Mouse (Mus musculus) regulatory T cell (primary cell): ENCODE data around the gene Jtb.

Experiments
- in situ Hi-C: fragments of 300-600 bp; cut with MboI, MseI; formaldehyde crosslinking; loops from one replicate; pipeline ENCODE4 v1.15.1; 2025; ENCODE audit warnings: high pct_unique_total_duplicates

Jtb gene

DNA sequence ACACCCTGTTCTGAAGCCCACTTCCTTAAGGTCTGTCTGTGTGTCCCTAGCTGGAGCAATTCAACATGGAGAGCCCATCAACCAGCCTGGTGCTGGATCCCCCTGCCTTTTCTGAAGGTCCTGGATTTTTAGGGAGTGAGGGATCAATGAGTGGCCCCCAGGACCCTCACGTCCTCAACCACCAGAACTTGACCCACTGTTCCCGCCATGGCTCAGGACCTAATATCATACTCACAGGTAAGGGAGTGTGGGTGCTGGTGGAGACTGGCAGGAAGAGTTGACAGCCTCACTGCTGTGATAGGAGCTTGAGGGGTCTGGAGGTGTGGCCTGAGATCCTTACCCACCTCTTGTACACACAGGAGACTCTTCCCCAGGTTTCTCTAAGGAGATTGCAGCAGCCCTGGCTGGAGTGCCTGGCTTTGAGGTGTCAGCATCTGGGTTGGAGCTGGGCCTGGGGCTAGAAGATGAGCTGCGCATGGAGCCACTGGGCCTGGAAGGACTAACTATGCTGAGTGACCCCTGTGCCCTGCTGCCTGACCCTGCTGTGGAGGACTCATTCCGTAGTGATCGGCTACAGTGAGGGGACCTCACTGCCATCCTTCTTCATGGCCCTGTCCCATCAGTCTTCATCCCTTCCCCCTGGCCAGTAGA is 31.8 kb downstream of the Jtb start:
- in situ Hi-C loops, result loop anchor here (5.0 kb wide), 1 partner anchor 41 kb away; no protein-coding TSS in a partner anchor

DNA sequence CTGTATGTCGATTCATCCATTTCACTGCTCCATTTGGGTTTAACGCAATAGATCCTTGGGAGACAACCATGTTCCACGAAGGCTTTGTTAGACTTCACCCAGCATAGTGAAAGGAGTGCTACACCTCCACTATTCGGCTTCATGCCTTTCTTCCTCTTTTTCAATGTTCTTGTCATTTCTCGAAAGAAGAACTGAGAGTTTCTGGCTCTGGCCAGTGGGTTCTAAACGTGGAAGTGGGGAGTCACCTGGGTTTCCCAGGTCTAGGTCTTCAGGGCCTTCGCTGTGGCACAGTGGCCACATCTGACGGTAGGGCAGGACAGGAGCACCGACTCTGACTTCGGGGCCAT is 33.3 kb downstream of the Jtb start:
- in situ Hi-C loops, result loop anchor here (5.0 kb wide), 1 partner anchor 42 kb away; no protein-coding TSS in a partner anchor

GRCm38 (mm10) chr3:90265034-90265931 is 33.9 kb downstream of the Jtb start, which contains the start of gene Dennd4b:
Gene Dennd4b (plus strand): TSS chr3:90265185.
- in situ Hi-C loops, result no loop called here

- in situ Hi-C loops, result no loop called here
These were observed 34.7 kb downstream of the Jtb start for GRCm38 (mm10) chr3:90265932-90266741.

GRCm38 (mm10) chr3:90266901-90267775 is 35.7 kb downstream of the Jtb start:
- in situ Hi-C loops, result no loop called here

GRCm38 (mm10) chr3:90268190-90268589 is 36.8 kb downstream of the Jtb start:
- in situ Hi-C loops, result no loop called here

DNA sequence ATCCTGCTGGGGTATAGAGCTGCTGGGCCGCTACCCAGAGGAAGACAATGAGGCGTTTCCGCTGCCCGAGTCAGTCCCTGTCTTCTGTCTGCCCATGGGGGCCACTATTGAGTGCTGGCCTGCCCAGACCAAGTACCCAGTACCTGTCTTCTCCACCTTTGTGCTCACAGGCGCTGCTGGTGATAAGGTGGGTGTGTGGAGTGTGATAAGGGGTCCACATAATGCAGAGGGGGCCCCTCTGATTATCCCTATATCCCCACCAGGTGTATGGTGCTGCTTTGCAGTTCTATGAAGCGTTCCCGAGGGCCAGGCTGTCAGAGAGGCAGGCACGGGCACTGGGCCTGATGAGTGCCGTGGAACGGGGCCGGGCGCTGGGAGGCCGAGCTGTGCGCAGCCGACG is 37.6 kb downstream of the Jtb start:
- in situ Hi-C loops, result no loop called here

- in situ Hi-C loops, result no loop called here
These were observed 39.4 kb downstream of the Jtb start for GRCm38 (mm10) chr3:90270784-90271183.

DNA sequence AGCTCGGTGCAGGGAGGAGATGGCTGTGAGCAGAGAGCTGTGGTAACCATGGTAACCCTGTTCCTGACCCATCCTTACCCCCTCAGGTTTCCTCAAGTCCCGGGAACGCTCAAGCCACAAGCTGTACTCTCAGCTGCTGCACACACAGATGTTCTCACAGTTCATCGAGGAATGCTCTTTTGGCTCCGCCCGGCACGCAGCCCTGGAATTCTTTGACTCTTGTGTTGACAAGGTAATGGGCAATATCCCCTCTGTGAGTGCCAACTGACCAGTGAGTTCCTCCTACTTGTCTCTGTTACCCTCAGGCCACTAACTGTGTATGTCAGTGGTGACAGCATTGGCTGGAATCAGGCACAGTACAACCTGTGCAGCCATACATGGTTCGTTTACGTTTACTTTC is 40.8 kb downstream of the Jtb start:
- in situ Hi-C loops, result no loop called here

- in situ Hi-C loops, result no loop called here
These were observed 42.5 kb downstream of the Jtb start for GRCm38 (mm10) chr3:90273855-90274254.

GRCm38 (mm10) chr3:90275286-90275685 is 43.9 kb downstream of the Jtb start:
- in situ Hi-C loops, result no loop called here

- in situ Hi-C loops, result no loop called here
These were observed 45.5 kb downstream of the Jtb start for GRCm38 (mm10) chr3:90276858-90277257.

DNA sequence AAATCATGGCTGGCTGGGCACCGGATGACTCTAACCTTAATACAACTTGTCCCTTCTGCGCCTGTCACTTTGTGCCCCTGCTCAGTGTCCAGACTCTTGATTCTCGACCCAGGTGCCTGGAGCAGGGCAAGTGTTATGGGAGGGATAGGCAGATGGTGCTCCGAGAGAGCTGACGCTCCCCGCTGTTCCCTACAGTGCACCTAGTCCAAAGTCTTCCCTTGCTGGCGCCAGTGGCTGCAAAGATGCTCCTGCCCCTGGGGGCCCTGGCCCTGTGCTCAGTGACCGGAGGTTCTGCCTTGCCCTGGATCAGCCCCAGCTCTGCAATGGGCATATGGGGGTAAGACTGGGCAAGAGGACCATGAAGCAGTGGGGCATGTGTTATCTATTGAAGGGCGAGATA is 46.4 kb downstream of the Jtb start:
- in situ Hi-C loops, result no loop called here

DNA sequence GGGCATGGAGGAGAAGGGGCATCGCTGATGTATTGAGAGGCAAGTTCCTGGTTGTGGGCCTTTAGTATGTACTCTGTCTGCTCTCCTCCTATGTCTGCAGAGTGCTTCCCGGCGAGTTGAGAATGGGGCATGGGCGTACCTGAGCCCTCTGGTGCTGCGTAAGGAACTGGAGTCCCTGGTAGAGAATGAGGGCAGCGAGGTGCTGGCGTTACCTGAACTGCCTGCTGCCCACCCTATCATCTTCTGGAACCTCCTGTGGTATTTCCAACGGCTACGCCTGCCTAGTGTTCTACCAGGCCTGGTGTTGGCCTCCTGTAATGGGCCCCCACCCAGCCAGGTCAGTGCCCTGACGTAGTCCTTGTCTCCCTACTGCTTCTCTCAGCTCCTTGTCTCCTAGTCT is 46.8 kb downstream of the Jtb start:
- in situ Hi-C loops, result no loop called here

DNA sequence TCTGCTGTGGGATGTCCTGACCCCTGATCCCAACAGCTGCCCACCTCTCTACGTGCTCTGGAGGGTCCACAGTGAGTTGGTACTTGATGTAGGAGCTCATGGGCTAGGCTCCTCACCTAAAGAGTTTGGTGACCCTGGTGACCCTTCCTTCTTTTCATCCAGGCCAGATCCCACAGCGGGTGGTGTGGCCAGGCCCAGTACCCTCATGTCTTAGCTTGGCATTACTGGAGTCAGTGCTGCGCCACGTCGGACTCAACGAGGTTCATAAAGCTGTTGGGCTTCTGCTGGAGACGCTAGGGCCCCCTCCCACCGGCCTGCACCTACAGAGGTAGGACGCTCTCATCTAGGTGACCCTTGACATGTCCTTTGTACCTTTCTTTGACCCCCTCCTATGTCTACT is 47.8 kb downstream of the Jtb start:
- in situ Hi-C loops, result no loop called here

GRCm38 (mm10) chr3:90279743-90280142 is 48.3 kb downstream of the Jtb start:
- in situ Hi-C loops, result no loop called here

- in situ Hi-C loops, result no loop called here
These were observed 49.3 kb downstream of the Jtb start for GRCm38 (mm10) chr3:90280708-90281107.

GRCm38 (mm10) chr3:90284150-90284549 is 52.8 kb downstream of the Jtb start:
- in situ Hi-C loops, result no loop called here
